Comparison of ENCODE assay signal across 29 mouse cellular contexts in genomic region chr5:29410854-29411253, GRCm38 (mm10).
"Had no signal": no experiment of that assay in that cellular context is flagged by ENCODE, and none has a peak within 500 bp of the region (broad histone marks: within the 10 kb centered on the region; RNA-seq: fewer than 3 reads in every experiment).

No protein-coding gene starts in this region.

- H3K9me3 ChIP-seq: embryonic facial prominence, embryonic 10.5 days; embryonic facial prominence, embryonic 12.5 days; embryonic facial prominence, embryonic 13.5 days; embryonic facial prominence, embryonic 15.5 days; forebrain, embryonic 10.5 days; forebrain, embryonic 12.5 days; forebrain, embryonic 13.5 days; forebrain, embryonic 15.5 days had no signal

- H3K9ac ChIP-seq: embryonic facial prominence, embryonic 12.5 days; embryonic facial prominence, embryonic 13.5 days; embryonic facial prominence, embryonic 15.5 days; forebrain, embryonic 12.5 days; forebrain, embryonic 13.5 days; forebrain, embryonic 15.5 days; forebrain, postnatal 0 days had no signal

- H3K36me3 ChIP-seq: embryonic facial prominence, embryonic 10.5 days; embryonic facial prominence, embryonic 12.5 days; embryonic facial prominence, embryonic 13.5 days; embryonic facial prominence, embryonic 15.5 days; forebrain, embryonic 10.5 days; forebrain, embryonic 12.5 days; forebrain, embryonic 15.5 days had no signal

- H3K27me3 ChIP-seq: embryonic facial prominence, embryonic 12.5 days; embryonic facial prominence, embryonic 15.5 days; forebrain, embryonic 12.5 days; forebrain, embryonic 13.5 days; forebrain, embryonic 15.5 days had no signal

- H3K4me3 ChIP-seq: embryonic facial prominence, embryonic 10.5 days; embryonic facial prominence, embryonic 12.5 days; embryonic facial prominence, embryonic 13.5 days; embryonic facial prominence, embryonic 15.5 days; erythroblast, embryonic 14.5 days; forebrain, embryonic 10.5 days; forebrain, embryonic 12.5 days; forebrain, embryonic 13.5 days; forebrain, embryonic 15.5 days; gastrocnemius, adult 2 months; heart, adult 2 months had no signal

- H3K4me2 ChIP-seq: embryonic facial prominence, embryonic 12.5 days; embryonic facial prominence, embryonic 13.5 days; embryonic facial prominence, embryonic 15.5 days; forebrain, embryonic 12.5 days; forebrain, embryonic 13.5 days; forebrain, embryonic 15.5 days had no signal

- H3K27ac ChIP-seq: embryonic facial prominence, embryonic 10.5 days; embryonic facial prominence, embryonic 12.5 days; embryonic facial prominence, embryonic 13.5 days; embryonic facial prominence, embryonic 15.5 days; forebrain, embryonic 10.5 days; forebrain, embryonic 12.5 days; forebrain, embryonic 13.5 days; forebrain, embryonic 15.5 days; gastrocnemius, adult 2 months; heart, adult 2 months had no signal

- DNase-seq: cerebellum, adult 2 months; cerebellum, adult 8-10 months; cerebellum, adult 9-10 months; cerebellum, adult 9-11 months; cerebellum, postnatal 10 days; cerebellum, postnatal 14 days; cerebellum, postnatal 25 days; cerebellum, postnatal 36 days; embryo, embryonic 11 days; forebrain, postnatal 0 days; gastrocnemius, adult 2 months; gastrocnemius, postnatal 10 days; gastrocnemius, postnatal 14 days; gastrocnemius, postnatal 25 days; gastrocnemius, postnatal 36 days; heart, adult 11 months; heart, adult 18-20 months; heart, adult 2 months had no signal

- ATAC-seq: forebrain, embryonic 13.5 days; forebrain, embryonic 14.5 days; forebrain, embryonic 15.5 days; forebrain, embryonic 16.5 days; forebrain, postnatal 0 days had no signal

- H3K4me1 ChIP-seq: embryonic facial prominence, embryonic 10.5 days; embryonic facial prominence, embryonic 12.5 days; embryonic facial prominence, embryonic 13.5 days; embryonic facial prominence, embryonic 15.5 days; forebrain, embryonic 10.5 days; forebrain, embryonic 12.5 days; forebrain, embryonic 13.5 days; forebrain, embryonic 15.5 days had no signal
